Comparison of ENCODE assay signal across 8 mouse cellular contexts in genomic region chr1:192830444-192830843, GRCm38 (mm10). TPM values are rescaled to one million over a fixed set of nuclear protein-coding genes. Genes with fewer than 3 reads are reported as not detected.
DNase-seq lines count a peak whose midpoint lies in the region; ATAC-seq lines count a peak whose summit lies in the region.

No protein-coding gene starts in this region.

- peaks cover 6% of the 10 kb centered on the region; the same call in 1 of the 2 replicates for H3K27me3 ChIP-seq in embryonic facial prominence, embryonic 15.5 days
- peaks cover 21% of the 10 kb centered on the region for H3K27me3 ChIP-seq in kidney, embryonic 15.5 days
- no peaks in the 10 kb centered on the region; the same call in 1 of the 2 replicates for H3K27me3 ChIP-seq in midbrain, embryonic 15.5 days (replicated peaks)

- H3K9me3 ChIP-seq in embryonic facial prominence, embryonic 15.5 days (replicated peaks) = no peaks in the 10 kb centered on the region
- no peaks in the 10 kb centered on the region for H3K9me3 ChIP-seq in kidney, embryonic 15.5 days (replicated peaks)
- H3K9me3 ChIP-seq in midbrain, embryonic 15.5 days = no peaks in the 10 kb centered on the region

- H3K36me3 ChIP-seq in embryonic facial prominence, embryonic 15.5 days = no peaks in the 10 kb centered on the region
- no peaks in the 10 kb centered on the region for H3K36me3 ChIP-seq in kidney, embryonic 15.5 days
- H3K36me3 ChIP-seq in midbrain, embryonic 15.5 days (replicated peaks) = no peaks in the 10 kb centered on the region

- H3K4me1 ChIP-seq in embryonic facial prominence, embryonic 15.5 days = peaks cover 57% of the 10 kb centered on the region
- peaks cover 51% of the 10 kb centered on the region for H3K4me1 ChIP-seq in kidney, embryonic 15.5 days
- H3K4me1 ChIP-seq in midbrain, embryonic 15.5 days = peaks cover 38% of the 10 kb centered on the region

- DNase-seq in embryo, embryonic 10 days (ENCODE audit: low spot score) = peak; percentile 48
- DNase-seq in embryo, embryonic 9.5 days (ENCODE audit: extremely low spot score) = no peak
- DNase-seq in urinary bladder, postnatal 4 days (ENCODE audit: low spot score in 2 of 2) = no peak
- DNase-seq in gastrocnemius, postnatal 25 days = no peak
- DNase-seq in adrenal gland, postnatal 4 days (ENCODE audit: low spot score in 2 of 2) = no peak

- no peak overlapping the region for H3K4me3 ChIP-seq in embryonic facial prominence, embryonic 15.5 days (replicated peaks)
- no peak overlapping the region for H3K4me3 ChIP-seq in kidney, embryonic 15.5 days (replicated peaks)
- no peak overlapping the region for H3K4me3 ChIP-seq in midbrain, embryonic 15.5 days

- no peak overlapping the region for H3K9ac ChIP-seq in embryonic facial prominence, embryonic 15.5 days
- no peak overlapping the region for H3K9ac ChIP-seq in kidney, embryonic 15.5 days
- H3K9ac ChIP-seq in midbrain, embryonic 15.5 days = no peak overlapping the region

- WGBS in embryonic facial prominence, embryonic 15.5 days = 19% methylated on average over 6 of the region's 6 CpGs
- WGBS in kidney, embryonic 15.5 days = 23% methylated on average over 6 of the region's 6 CpGs
- 5% methylated on average over 6 of the region's 6 CpGs for WGBS in midbrain, embryonic 15.5 days

- ATAC-seq in embryonic facial prominence, embryonic 15.5 days (ENCODE audit: insufficient number of reproducible peaks, low FRiP score, low TSS enrichment, low read depth) = no peak
- peak; percentile 44; the same call in 1 of the 2 replicates for ATAC-seq in kidney, embryonic 15.5 days (replicated peaks; ENCODE audit: low FRiP score)
- no peak for ATAC-seq in midbrain, embryonic 15.5 days (replicated peaks)

- H3K27ac ChIP-seq in embryonic facial prominence, embryonic 15.5 days (replicated peaks) = 0 out of 2 replicates have a peak overlapping the region, but pooled peaks have one; percentile 11
- peak overlapping the region; percentile 75 for H3K27ac ChIP-seq in kidney, embryonic 15.5 days
- H3K27ac ChIP-seq in midbrain, embryonic 15.5 days = peak overlapping the region; percentile 57

- no peak overlapping the region for H3K4me2 ChIP-seq in embryonic facial prominence, embryonic 15.5 days (replicated peaks)
- no peak overlapping the region for H3K4me2 ChIP-seq in kidney, embryonic 15.5 days
- H3K4me2 ChIP-seq in midbrain, embryonic 15.5 days = no peak overlapping the region

RNA-seq across cellular contexts. Expression of gene Sertad4, which starts 25.1 kb away (rescaled TPM):
- 58.0 and 63.4 TPM in 2 replicates for polyA plus RNA-seq in embryonic facial prominence, embryonic 15.5 days (2015; fragmentation: Nextera tagmentation; extraction: Ambion mirVana)
- polyA plus RNA-seq in kidney, embryonic 15.5 days (2015; fragmentation: Nextera tagmentation; extraction: Ambion mirVana) = 22.9 TPM in 2 replicates
- polyA plus RNA-seq in midbrain, embryonic 15.5 days (2015; fragmentation: Nextera tagmentation; extraction: Ambion mirVana) = 30.4 and 30.7 TPM in 2 replicates
- 1 to 10 TPM; 3.4 to 3.7 TPM for total RNA-seq in gastrocnemius, postnatal 25 days (2021)
- total RNA-seq in adrenal gland, postnatal 4 days (2021) = 10 to 100 TPM; 19.5 to 21.8 TPM

RNA-seq across cellular contexts. Expression of gene Hhat, which starts 59.4 kb away (rescaled TPM):
- 9.5 and 9.6 TPM in 2 replicates for polyA plus RNA-seq in embryonic facial prominence, embryonic 15.5 days (2015; fragmentation: Nextera tagmentation; extraction: Ambion mirVana)
- 13.7 and 15.4 TPM in 2 replicates for polyA plus RNA-seq in kidney, embryonic 15.5 days (2015; fragmentation: Nextera tagmentation; extraction: Ambion mirVana)
- polyA plus RNA-seq in midbrain, embryonic 15.5 days (2015; fragmentation: Nextera tagmentation; extraction: Ambion mirVana) = 3.4 and 3.9 TPM in 2 replicates
- under 1 TPM; 0.72 TPM for total RNA-seq in gastrocnemius, postnatal 25 days (2021)
- total RNA-seq in adrenal gland, postnatal 4 days (2021) = 10 to 100 TPM; 14.4 to 15.1 TPM

Comparison
In these comparisons a context has a peak if more than half of its experiments do, and no peak if none do; other contexts are left out.
1. H3K27ac ChIP-seq: peak in every context shown above with its lines; median percentile 75 in kidney, embryonic 15.5 days; 57 in midbrain, embryonic 15.5 days; 11 in embryonic facial prominence, embryonic 15.5 days.